Mouse (Mus musculus) midbrain, embryonic 14.5 days (tissue): ENCODE results near the gene Klhl32. TPM values are rescaled to one million over a fixed set of nuclear protein-coding genes. Genes with fewer than 3 reads are reported as not detected.
"Not testable (repeated sequence)": the region's sequence is repeated elsewhere in the genome, so short reads cannot be mapped to it uniquely, and the experiment has no call there.

Experiments
- ATAC-seq: fragments of 200-750 bp; cut with Nextera tagmentation; 2 replicates; pipeline ENCODE4 v1.8.0; 2017; ENCODE audit warnings: moderate number of reproducible peaks, moderate library complexity; ENCODE audit not compliant: low FRiP score, low TSS enrichment
- DNase-seq: peaks from one replicate; pipeline ENCODE4 v3.0.0-alpha.2; 2015
- H3K27ac ChIP-seq: fragments of 300-500 bp; sonication (generic); replicated peaks from 2 replicates; pipeline ENCODE4 v1.5.1; 2014; ENCODE audit warnings: mild to moderate bottlenecking, low read depth, low read length, moderate library complexity
- H3K27me3 ChIP-seq: fragments of 300-500 bp; sonication (generic); 2 replicates; pipeline ENCODE4 v1.6.1; 2014; ENCODE audit warnings: low read length, control low read depth, mixed read lengths; ENCODE audit not compliant: control insufficient read depth, insufficient read depth
- H3K36me3 ChIP-seq: fragments of 300-500 bp; sonication (generic); 2 replicates; pipeline ENCODE4 v1.6.1; 2014; ENCODE audit warnings: low read length, control low read depth; ENCODE audit not compliant: control insufficient read depth, insufficient read depth
- H3K4me1 ChIP-seq: fragments of 300-500 bp; sonication (generic); 2 replicates; pipeline ENCODE4 v1.6.1; 2014; ENCODE audit warnings: mild to moderate bottlenecking, antibody characterized with exemption, low read length, control low read depth; ENCODE audit not compliant: control insufficient read depth, insufficient read depth
- H3K4me2 ChIP-seq: fragments of 300-500 bp; sonication (generic); 2 replicates; pipeline ENCODE4 v1.6.1; 2014; ENCODE audit warnings: mild to moderate bottlenecking, low read length, moderate library complexity
- H3K4me3 ChIP-seq: fragments of 300-500 bp; sonication (generic); replicated peaks from 2 replicates; pipeline ENCODE4 v1.5.1; 2014; ENCODE audit warnings: low read depth, low read length
- H3K9ac ChIP-seq: fragments of 300-500 bp; sonication (generic); replicated peaks from 2 replicates; pipeline ENCODE4 v1.6.1; 2014; ENCODE audit warnings: mild to moderate bottlenecking, low read length, moderate library complexity
- H3K9me3 ChIP-seq: fragments of 300-500 bp; sonication (generic); 2 replicates; pipeline ENCODE4 v1.6.1; 2016; ENCODE audit warnings: low read length, control low read depth, mixed read lengths; ENCODE audit not compliant: control insufficient read depth
- WGBS: fragments of 180-500 bp; shearing (Covaris S2); extraction: QIAGEN DNeasy Blood & Tissue Kit; methylation state at CpG from one replicate; pipeline ENCODE4 v1.1.7; 2014; 5-methylcytosine and 5-hydroxymethylcytosine counted together
- polyA plus RNA-seq: library from polyadenylated mRNA; unstranded; fragments of >200 nt; fragmentation: Nextera tagmentation; extraction: Ambion mirVana; gene quantifications from 2 replicates; pipeline ENCODE4 v1.2.1, GENCODE M21; 2014

Gene Klhl32
- 22.3 and 22.6 TPM in 2 replicates for polyA plus RNA-seq

- H3K4me2 ChIP-seq, result peak within 1 kb of the TSS; percentile 61
- H3K27ac ChIP-seq, result peak within 1 kb of the TSS; percentile 95
- ATAC-seq, result peak; percentile 95
- under 1% methylated on average over 63 of the region's 63 CpGs for whole genome bisulfite sequencing
- peaks cover 16% of the 10 kb centered on the region for H3K4me1 ChIP-seq
- no peaks in the 10 kb centered on the region for H3K27me3 ChIP-seq
- H3K4me3 ChIP-seq, result peak within 1 kb of the TSS; percentile 75
- H3K9me3 ChIP-seq, result no peaks in the 10 kb centered on the region
- no peaks in the 10 kb centered on the region for H3K36me3 ChIP-seq
- peak within 1 kb of the TSS; percentile 77 for H3K9ac ChIP-seq
- peak; percentile 94 for DNase-seq
These were observed at the start of gene Klhl32 for GRCm38 (mm10) chr4:24850401-24851325. Gene Klhl32, minus strand, starts transcription at chr4:24851124.

GRCm38 (mm10) chr4:24899146-24899545 is 48.2 kb upstream of the Klhl32 start:
- peaks cover 7% of the 10 kb centered on the region for H3K4me1 ChIP-seq
- no peaks in the 10 kb centered on the region for H3K9me3 ChIP-seq
- no peak overlapping the region for H3K27ac ChIP-seq
- peak overlapping the region; percentile 83 for H3K4me2 ChIP-seq
- 50% methylated on average over 4 of the region's 4 CpGs for WGBS
- ATAC-seq (no peak), DNase-seq (peak; percentile 2)
- peak overlapping the region; percentile 82; the same call in 1 of the 2 replicates for H3K4me3 ChIP-seq
- peaks cover 25% of the 10 kb centered on the region for H3K36me3 ChIP-seq
- no peaks in the 10 kb centered on the region for H3K27me3 ChIP-seq
- H3K9ac ChIP-seq, result peak overlapping the region; percentile 83; the same call in 1 of the 2 replicates

GRCm38 (mm10) chr4:24898636-24899035 is 47.7 kb upstream of the Klhl32 start:
- Histone ChIP-seq H3K4me1 (peaks cover 7% of the 10 kb centered on the region), H3K4me2 (peak overlapping the region; percentile 83), H3K9me3 (no peaks in the 10 kb centered on the region), H3K36me3 (peaks cover 24% of the 10 kb centered on the region), H3K27me3 (no peaks in the 10 kb centered on the region), H3K27ac (no peak overlapping the region), H3K9ac (peak overlapping the region; percentile 83), H3K4me3 (peak overlapping the region; percentile 82)
- DNase-seq (peak; percentile 17), ATAC-seq (no peak)
- WGBS, result 27% methylated on average over 8 of the region's 8 CpGs

GRCm38 (mm10) chr4:24897851-24898515 is 47.1 kb upstream of the Klhl32 start, which contains the start of gene Ndufaf4:
Gene Ndufaf4, plus strand, starts transcription at chr4:24898083.
- no peaks in the 10 kb centered on the region for H3K27me3 ChIP-seq
- peak within 1 kb of the TSS; percentile 64 for H3K27ac ChIP-seq
- peak within 1 kb of the TSS; percentile 83 for H3K9ac ChIP-seq
- peak within 1 kb of the TSS; percentile 83 for H3K4me2 ChIP-seq
- H3K4me3 ChIP-seq, result peak within 1 kb of the TSS; percentile 82
- ATAC-seq (peak; percentile 98), DNase-seq (peak; percentile 99)
- H3K36me3 ChIP-seq, result peaks cover 17% of the 10 kb centered on the region
- peaks cover 7% of the 10 kb centered on the region for H3K4me1 ChIP-seq
- WGBS, result under 1% methylated on average over 58 of the region's 58 CpGs
- no peaks in the 10 kb centered on the region for H3K9me3 ChIP-seq

GRCm38 (mm10) chr4:24897351-24897750 is 46.4 kb upstream of the Klhl32 start:
- ATAC-seq, result peak; percentile 44; the same call in 1 of the 2 replicates

GRCm38 (mm10) chr4:24896829-24897228 is 45.9 kb upstream of the Klhl32 start:
- Histone ChIP-seq H3K36me3 (peaks cover 9% of the 10 kb centered on the region; the same call in 1 of the 2 replicates), H3K27ac (no peak overlapping the region), H3K9ac (no peak overlapping the region), H3K4me1 (peaks cover 7% of the 10 kb centered on the region), H3K9me3 (no peaks in the 10 kb centered on the region), H3K4me3 (peak overlapping the region; percentile 82; the same call in 1 of the 2 replicates), H3K27me3 (no peaks in the 10 kb centered on the region), H3K4me2 (peak overlapping the region; percentile 83)
- WGBS, result 0% methylated on average over 1 of the region's 1 CpGs
- ATAC-seq (no peak), DNase-seq (peak; percentile 89)

More at GRCm38 (mm10) chr4:24897351-24897750, 46.4 kb upstream of the Klhl32 start:
- H3K9me3 ChIP-seq, result no peaks in the 10 kb centered on the region
- peak overlapping the region; percentile 83 for H3K4me2 ChIP-seq
- H3K4me1 ChIP-seq, result peaks cover 7% of the 10 kb centered on the region
- 21% methylated on average over 7 of the region's 7 CpGs for WGBS
- 0 out of 2 replicates have a peak overlapping the region, but pooled peaks have one; percentile 21 for H3K27ac ChIP-seq
- H3K36me3 ChIP-seq, result peaks cover 12% of the 10 kb centered on the region; the same call in 1 of the 2 replicates
- H3K9ac ChIP-seq, result peak overlapping the region; percentile 44; the same call in 1 of the 2 replicates
- DNase-seq, result no peak
- no peaks in the 10 kb centered on the region for H3K27me3 ChIP-seq
- peak overlapping the region; percentile 82 for H3K4me3 ChIP-seq

GRCm38 (mm10) chr4:24894625-24895024 is 43.7 kb upstream of the Klhl32 start:
- Histone ChIP-seq H3K4me1 (peaks cover 7% of the 10 kb centered on the region), H3K9me3 (peaks cover 6% of the 10 kb centered on the region; the same call in 1 of the 2 replicates), H3K4me2 (no peak overlapping the region), H3K9ac (no peak overlapping the region), H3K36me3 (no peaks in the 10 kb centered on the region), H3K4me3 (no peak overlapping the region), H3K27me3 (no peaks in the 10 kb centered on the region), H3K27ac (no peak overlapping the region)
- WGBS, result 84% methylated on average over 4 of the region's 4 CpGs
- DNase-seq (no peak), ATAC-seq (no peak)

GRCm38 (mm10) chr4:24892293-24892692 is 41.4 kb upstream of the Klhl32 start:
- not testable (repeated sequence) for H3K27me3 ChIP-seq, H3K4me3 ChIP-seq, H3K9me3 ChIP-seq, DNase-seq, H3K4me2 ChIP-seq, H3K27ac ChIP-seq, H3K4me1 ChIP-seq, H3K9ac ChIP-seq, ATAC-seq, H3K36me3 ChIP-seq
- 71% methylated on average over 2 of the region's 2 CpGs for WGBS
